22 mouse cellular contexts compared by ENCODE assay signal in genomic region chr7:96507046-96507445, GRCm38 (mm10).
"Had no signal": no experiment of that assay in that cellular context is flagged by ENCODE, and none has a peak within 500 bp of the region (broad histone marks: within the 10 kb centered on the region; RNA-seq: fewer than 3 reads in every experiment).

No protein-coding gene starts in this region.

- DNase-seq: heart, postnatal 10 days; heart, postnatal 14 days; heart, postnatal 36 days; heart, postnatal 4 days; kidney, adult 11 months; kidney, adult 18-20 months; kidney, adult 2 months; kidney, adult 8-10 months; kidney, adult 9 months; kidney, postnatal 10 days; kidney, postnatal 14 days; kidney, postnatal 25 days; kidney, postnatal 36 days; kidney, postnatal 4 days; layer of hippocampus, adult 9-11 months; layer of hippocampus, postnatal 36 days had no signal

- ATAC-seq: hindbrain, embryonic 16.5 days; hindbrain, postnatal 0 days; inflammation-experienced regulatory T-cells, adult 6 months; intestine, embryonic 15.5 days; intestine, embryonic 16.5 days; intestine, postnatal 0 days had no signal
